Mouse (Mus musculus) spleen, postnatal 14 days (tissue): Measurements from ENCODE around the gene Plekhg2.

Experiments used
- DNase-seq, 2 experiments: peaks; one replicate each; pipeline ENCODE4 v3.0.0; 2021 to 2022; ENCODE audit warnings: low spot score in 2 of 2

Gene Plekhg2

GRCm38 (mm10) chr7:28367663-28368275 is 4.6 kb downstream of the Plekhg2 start:
- DNase-seq = no peak

GRCm38 (mm10) chr7:28362441-28363060 is 9.8 kb downstream of the Plekhg2 start:
- no peak for DNase-seq

GRCm38 (mm10) chr7:28361647-28362341 is 10.6 kb downstream of the Plekhg2 start:
- no peak for DNase-seq

- DNase-seq = no peak
Measured at GRCm38 (mm10) chr7:28360291-28360690, 12.1 kb downstream of the Plekhg2 start.

GRCm38 (mm10) chr7:28359854-28360253 is 12.5 kb downstream of the Plekhg2 start:
- DNase-seq = no peak

GRCm38 (mm10) chr7:28358431-28358830 is 14.0 kb downstream of the Plekhg2 start:
- DNase-seq = no peak

- no peak for DNase-seq
Measured at GRCm38 (mm10) chr7:28357984-28358383, 14.4 kb downstream of the Plekhg2 start.

- no peak for DNase-seq
Measured at GRCm38 (mm10) chr7:28356981-28357380, 15.4 kb downstream of the Plekhg2 start.

- no peak for DNase-seq
Measured at GRCm38 (mm10) chr7:28355221-28355620, 17.2 kb downstream of the Plekhg2 start.

- no peak for DNase-seq
Measured at GRCm38 (mm10) chr7:28354596-28354995, 17.8 kb downstream of the Plekhg2 start.

GRCm38 (mm10) chr7:28354113-28354581 is 18.3 kb downstream of the Plekhg2 start:
- no peak for DNase-seq

- DNase-seq = no peak
Measured at GRCm38 (mm10) chr7:28353267-28353666, 19.1 kb downstream of the Plekhg2 start.

GRCm38 (mm10) chr7:28351676-28352191 is 20.7 kb downstream of the Plekhg2 start:
- no peak for DNase-seq

GRCm38 (mm10) chr7:28350155-28350883 is 22.1 kb downstream of the Plekhg2 start, which contains the start of gene Rps16:
Rps16 (plus strand) TSS chr7:28350652.
- peak; percentile 98 for DNase-seq

GRCm38 (mm10) chr7:28348601-28349000 is 23.8 kb downstream of the Plekhg2 start:
- no peak for DNase-seq

GRCm38 (mm10) chr7:28347746-28348145 is 24.7 kb downstream of the Plekhg2 start:
- no peak for DNase-seq

- peak; percentile 46 to 75 for DNase-seq
Measured at GRCm38 (mm10) chr7:28344637-28345036, 27.8 kb downstream of the Plekhg2 start.

- no peak for DNase-seq
Measured at GRCm38 (mm10) chr7:28341381-28341780, 31.0 kb downstream of the Plekhg2 start.

- peak in 1 of 2 experiments; percentile 45 for DNase-seq
Measured at GRCm38 (mm10) chr7:28339213-28339917, 33.0 kb downstream of the Plekhg2 start.

- DNase-seq = peak; percentile 93 to 95
Measured at GRCm38 (mm10) chr7:28338108-28338998, 34.0 kb downstream of the Plekhg2 start, which contains the start of gene Supt5. Supt5 (minus strand) TSS chr7:28338746.
